Mouse (Mus musculus) forebrain, embryonic 16.5 days (tissue): ENCODE measurements at regions not wholly inside any gene's neighbourhood (a gene's known extent, or its start where the extent isn't known, plus 50 kb on each side); places are given as distances from the start of the nearest gene placed in this dataset.

Experiments
- ATAC-seq: fragments of 200-750 bp; cut with Nextera tagmentation; 2 replicates; pipeline ENCODE4 v1.8.0; 2017; ENCODE audit warnings: mild to moderate bottlenecking, moderate library complexity
- H3K27ac ChIP-seq: fragments of 300-500 bp; sonication (generic); 2 replicates; pipeline ENCODE4 v1.5.1; 2014; ENCODE audit warnings: low read length, control low read depth
- H3K27me3 ChIP-seq: fragments of 300-500 bp; sonication (generic); replicated peaks from 2 replicates; pipeline ENCODE4 v1.6.1; 2014; ENCODE audit warnings: low read length; ENCODE audit not compliant: control insufficient read depth, insufficient read depth
- H3K36me3 ChIP-seq: fragments of 300-500 bp; sonication (generic); 2 replicates; pipeline ENCODE4 v1.6.1; 2014; ENCODE audit not compliant: control insufficient read depth, insufficient read depth
- H3K4me1 ChIP-seq: fragments of 300-500 bp; sonication (generic); replicated peaks from 2 replicates; pipeline ENCODE4 v1.6.1; 2014; ENCODE audit warnings: low read length; ENCODE audit not compliant: control insufficient read depth, insufficient read depth
- H3K4me2 ChIP-seq: fragments of 300-500 bp; sonication (generic); 2 replicates; pipeline ENCODE4 v1.6.1; 2014; ENCODE audit warnings: mild to moderate bottlenecking, low read length, control low read depth
- H3K4me3 ChIP-seq: fragments of 300-500 bp; sonication (generic); replicated peaks from 2 replicates; pipeline ENCODE4 v1.5.1; 2014; ENCODE audit warnings: mild to moderate bottlenecking, low read length, control low read depth
- H3K9ac ChIP-seq: fragments of 300-500 bp; sonication (generic); replicated peaks from 2 replicates; pipeline ENCODE4 v1.6.1; 2014; ENCODE audit warnings: low read depth, low read length, control low read depth
- H3K9me3 ChIP-seq: fragments of 300-500 bp; sonication (generic); 2 replicates; pipeline ENCODE4 v1.6.1; 2016; ENCODE audit warnings: low read length; ENCODE audit not compliant: control insufficient read depth
- WGBS: fragments of 180-500 bp; shearing (Covaris S2); extraction: QIAGEN DNeasy Blood & Tissue Kit; methylation state at CpG from one replicate; pipeline ENCODE4 v1.1.7; 2014; 5-methylcytosine and 5-hydroxymethylcytosine counted together

DNA sequence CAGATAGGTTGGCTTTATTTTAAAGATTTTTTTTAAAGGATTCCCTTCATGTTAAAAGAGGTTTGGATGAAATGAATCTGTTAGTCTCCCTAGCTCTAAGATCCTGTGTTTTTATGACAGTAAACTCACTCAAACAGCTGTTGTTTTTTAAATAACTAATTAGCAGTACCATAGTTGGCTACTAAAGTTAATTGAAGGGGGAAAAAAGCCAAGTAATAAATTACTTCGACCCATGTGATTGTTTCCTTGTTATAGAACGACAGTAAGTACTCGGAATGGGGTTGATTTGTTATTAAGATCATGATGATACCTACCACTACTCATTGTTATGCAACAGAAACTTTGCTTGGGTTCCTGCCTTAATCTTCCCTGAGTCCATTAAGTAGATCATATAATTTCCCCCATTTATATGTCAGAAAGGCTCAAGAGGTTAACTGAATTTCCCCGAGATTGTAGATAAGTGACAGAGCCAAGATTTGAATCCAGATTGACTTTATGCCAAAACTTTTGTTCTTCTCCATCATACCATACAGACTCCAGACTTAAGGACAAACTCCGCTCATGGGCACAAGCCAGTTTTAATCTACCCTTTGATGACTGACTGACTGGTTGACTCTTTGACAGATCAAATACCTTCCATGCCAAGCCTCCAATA lies 160.6 kb downstream of the Gm19935 start:
- Histone ChIP-seq H3K4me3 (no peak overlapping the region), H3K9me3 (no peaks in the 10 kb centered on the region), H3K36me3 (no peaks in the 10 kb centered on the region), H3K27me3 (no peaks in the 10 kb centered on the region), H3K4me2 (peak overlapping the region; percentile 45), H3K9ac (no peak overlapping the region), H3K4me1 (peaks cover 27% of the 10 kb centered on the region), H3K27ac (peak overlapping the region; percentile 72)
- ATAC-seq: peak; percentile 18; the same call in 1 of the 2 replicates
- 16% methylated on average over 5 of the region's 5 CpGs for WGBS

DNA sequence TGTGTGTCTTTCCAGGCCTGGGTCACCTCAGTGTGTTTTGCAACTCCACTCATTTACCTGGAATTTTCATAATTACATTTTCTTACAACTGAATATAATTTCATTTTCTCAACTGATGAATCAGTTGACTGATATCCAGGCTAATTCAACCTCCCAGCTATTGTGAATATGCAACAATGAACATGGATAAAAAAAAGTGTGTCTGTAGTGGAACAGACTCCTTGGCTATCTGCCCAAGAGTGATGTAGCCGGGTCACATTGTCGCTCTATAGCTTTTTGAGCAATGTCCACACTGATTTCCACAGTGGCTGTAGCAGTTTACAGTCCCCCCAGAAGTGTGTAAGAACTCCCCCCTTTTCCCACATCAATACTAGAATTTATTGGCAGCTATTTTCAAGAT lies 162.4 kb downstream of the Gm19935 start:
- Histone ChIP-seq H3K4me1 (peaks cover 27% of the 10 kb centered on the region), H3K4me3 (no peak overlapping the region), H3K36me3 (no peaks in the 10 kb centered on the region), H3K4me2 (no peak overlapping the region), H3K9me3 (no peaks in the 10 kb centered on the region), H3K27ac (no peak overlapping the region), H3K9ac (no peak overlapping the region), H3K27me3 (no peaks in the 10 kb centered on the region)
- ATAC-seq: no peak
- WGBS: 69% methylated on average over 2 of the region's 2 CpGs

DNA sequence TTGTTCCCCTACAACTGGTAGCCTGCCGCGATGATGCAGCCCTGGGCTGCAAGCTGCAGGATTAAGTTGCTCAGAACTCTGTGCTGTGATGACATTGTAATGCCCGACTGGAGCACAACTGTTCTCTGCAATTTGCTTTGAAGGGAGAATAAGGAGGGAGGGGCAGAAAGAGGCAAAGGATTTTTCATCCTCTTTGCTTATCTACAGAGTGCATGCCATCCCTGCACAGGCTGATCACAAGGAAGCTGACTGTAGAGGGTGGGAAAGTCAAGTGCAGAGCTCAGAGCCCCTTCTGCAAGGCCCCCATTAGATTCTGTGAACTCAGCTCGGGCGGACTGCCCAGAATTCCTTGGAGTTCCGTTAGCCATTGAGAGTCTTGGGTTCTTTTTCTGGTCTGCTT lies 174.8 kb downstream of the Gm19935 start:
- WGBS: 38% methylated on average over 6 of the region's 6 CpGs
- no peaks in the 10 kb centered on the region for H3K9me3 ChIP-seq
- no peak overlapping the region for H3K9ac ChIP-seq
- ATAC-seq: no peak
- no peak overlapping the region for H3K4me3 ChIP-seq
- H3K36me3 ChIP-seq: no peaks in the 10 kb centered on the region
- H3K27me3 ChIP-seq: no peaks in the 10 kb centered on the region
- no peak overlapping the region for H3K27ac ChIP-seq
- no peak overlapping the region for H3K4me2 ChIP-seq
- no peaks in the 10 kb centered on the region for H3K4me1 ChIP-seq

DNA sequence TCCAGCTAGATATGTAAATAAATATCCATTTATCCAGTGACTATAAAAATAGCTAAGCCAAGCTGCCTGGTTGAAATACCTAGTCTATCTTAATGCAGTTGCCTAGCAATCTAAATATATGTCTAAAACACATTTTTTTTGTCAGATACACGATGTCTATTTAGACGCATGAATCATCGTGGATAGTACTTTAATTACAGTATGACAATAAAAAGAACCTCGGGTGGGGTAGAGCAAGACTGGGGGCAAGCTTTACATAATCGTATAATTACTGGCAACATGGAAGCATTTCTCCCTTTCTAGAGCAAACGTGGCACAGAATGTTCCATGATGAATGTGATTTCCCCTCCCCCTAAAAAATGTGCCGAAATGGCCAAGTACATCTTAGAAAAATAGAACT lies 180.4 kb downstream of the Gm19935 start:
- H3K27ac ChIP-seq: no peak overlapping the region
- H3K36me3 ChIP-seq: no peaks in the 10 kb centered on the region
- no peak for ATAC-seq
- no peaks in the 10 kb centered on the region for H3K27me3 ChIP-seq
- H3K9ac ChIP-seq: no peak overlapping the region
- no peak overlapping the region for H3K4me3 ChIP-seq
- 63% methylated on average over 7 of the region's 7 CpGs for whole genome bisulfite sequencing
- H3K9me3 ChIP-seq: no peaks in the 10 kb centered on the region
- H3K4me1 ChIP-seq: peaks cover 8% of the 10 kb centered on the region; the same call in 1 of the 2 replicates
- H3K4me2 ChIP-seq: no peak overlapping the region

DNA sequence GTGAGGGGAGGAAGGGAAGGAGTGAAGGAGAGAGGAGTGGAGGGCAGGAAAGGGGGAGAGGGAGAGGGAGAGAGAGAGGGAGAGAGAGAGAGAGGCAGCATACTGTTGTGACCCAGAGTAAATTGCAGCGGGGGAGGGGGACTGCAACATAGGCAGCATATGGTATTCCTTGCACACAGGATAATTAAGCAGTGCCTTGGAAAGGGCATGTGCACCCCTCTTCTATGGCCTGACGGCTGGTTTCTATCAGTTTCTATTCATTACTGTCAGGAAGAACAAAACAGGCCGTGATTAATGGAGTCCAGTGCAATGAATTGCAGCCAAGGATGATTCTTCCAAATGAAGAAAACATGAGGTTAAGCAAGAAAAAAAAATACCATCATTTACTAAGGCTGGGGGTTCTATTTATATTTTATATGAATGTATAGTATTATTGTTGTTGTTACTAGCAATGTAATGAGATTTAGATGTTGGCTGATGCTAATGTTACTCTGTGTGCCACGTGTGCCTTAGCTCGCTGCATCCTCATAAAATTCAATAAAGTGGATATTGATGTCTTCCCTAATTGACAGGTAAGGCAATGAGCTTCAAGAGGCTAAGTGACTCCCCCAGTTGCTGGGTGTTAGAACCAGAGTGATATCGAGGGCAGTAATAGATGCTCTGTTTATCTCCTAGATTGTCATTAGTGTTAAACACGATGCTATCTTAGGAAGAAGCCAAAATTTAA lies 181.3 kb downstream of the Gm19935 start:
- H3K27ac ChIP-seq: no peak overlapping the region
- H3K36me3 ChIP-seq: no peaks in the 10 kb centered on the region
- H3K27me3 ChIP-seq: no peaks in the 10 kb centered on the region
- 29% methylated on average over 7 of the region's 7 CpGs for WGBS
- peaks cover 8% of the 10 kb centered on the region; the same call in 1 of the 2 replicates for H3K4me1 ChIP-seq
- H3K9ac ChIP-seq: no peak overlapping the region
- H3K4me2 ChIP-seq: no peak overlapping the region
- H3K4me3 ChIP-seq: no peak overlapping the region
- peak; percentile 86 for ATAC-seq
- H3K9me3 ChIP-seq: no peaks in the 10 kb centered on the region

DNA sequence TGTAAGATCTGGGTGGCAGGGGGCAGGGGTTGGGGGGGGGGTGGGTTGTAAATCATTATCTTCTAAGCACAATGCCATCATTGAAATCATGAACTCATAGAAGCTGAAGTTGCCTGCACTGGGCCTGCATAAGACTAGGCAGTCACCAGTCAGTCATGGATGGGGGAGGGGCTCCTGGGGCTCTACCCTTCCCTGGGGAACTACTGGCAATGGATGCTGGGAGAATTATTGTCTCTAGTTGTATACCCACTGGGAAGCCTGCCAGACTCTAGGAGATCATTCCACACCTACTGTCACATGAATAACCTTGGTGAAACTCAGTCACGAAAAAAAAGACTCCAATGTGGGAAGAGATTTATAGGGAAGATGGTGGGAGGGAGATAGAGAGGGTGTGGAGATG lies 186.4 kb downstream of the Gm19935 start:
- no peaks in the 10 kb centered on the region for H3K36me3 ChIP-seq
- H3K4me2 ChIP-seq: no peak overlapping the region
- H3K4me1 ChIP-seq: peaks cover 4% of the 10 kb centered on the region; the same call in 1 of the 2 replicates
- H3K9ac ChIP-seq: no peak overlapping the region
- peaks cover 2% of the 10 kb centered on the region; the same call in 1 of the 2 replicates for H3K9me3 ChIP-seq
- no peak for ATAC-seq
- 45% methylated on average over 1 of the region's 1 CpGs for WGBS
- H3K4me3 ChIP-seq: no peak overlapping the region
- no peaks in the 10 kb centered on the region for H3K27me3 ChIP-seq
- H3K27ac ChIP-seq: no peak overlapping the region

DNA sequence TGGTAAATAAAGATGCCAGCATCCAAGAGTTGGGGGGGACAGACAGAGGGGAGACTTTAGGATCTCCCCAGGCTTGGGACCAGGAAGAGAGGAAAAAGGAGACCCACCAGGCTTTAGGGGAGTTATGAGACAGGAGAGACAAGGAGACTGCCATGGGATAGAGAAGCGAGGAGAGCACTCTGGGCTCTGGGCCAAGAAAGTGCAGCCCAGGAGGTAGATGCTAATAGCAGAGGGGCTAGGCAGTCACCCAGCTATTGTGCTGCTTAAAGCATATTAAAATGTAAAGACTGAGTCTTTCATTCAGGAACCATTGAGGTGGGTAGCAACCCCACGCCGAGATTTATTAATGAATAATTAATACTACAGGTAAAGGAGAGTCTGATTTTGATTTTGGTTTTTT lies 208.8 kb downstream of the Gm19935 start:
- no peaks in the 10 kb centered on the region for H3K9me3 ChIP-seq
- H3K27me3 ChIP-seq: no peaks in the 10 kb centered on the region
- H3K36me3 ChIP-seq: no peaks in the 10 kb centered on the region
- no peak overlapping the region for H3K4me3 ChIP-seq
- peaks cover 3% of the 10 kb centered on the region; the same call in 1 of the 2 replicates for H3K4me1 ChIP-seq
- ATAC-seq: peak; percentile 70
- H3K27ac ChIP-seq: no peak overlapping the region
- no peak overlapping the region for H3K9ac ChIP-seq
- H3K4me2 ChIP-seq: no peak overlapping the region
- 7% methylated on average over 3 of the region's 3 CpGs for WGBS

DNA sequence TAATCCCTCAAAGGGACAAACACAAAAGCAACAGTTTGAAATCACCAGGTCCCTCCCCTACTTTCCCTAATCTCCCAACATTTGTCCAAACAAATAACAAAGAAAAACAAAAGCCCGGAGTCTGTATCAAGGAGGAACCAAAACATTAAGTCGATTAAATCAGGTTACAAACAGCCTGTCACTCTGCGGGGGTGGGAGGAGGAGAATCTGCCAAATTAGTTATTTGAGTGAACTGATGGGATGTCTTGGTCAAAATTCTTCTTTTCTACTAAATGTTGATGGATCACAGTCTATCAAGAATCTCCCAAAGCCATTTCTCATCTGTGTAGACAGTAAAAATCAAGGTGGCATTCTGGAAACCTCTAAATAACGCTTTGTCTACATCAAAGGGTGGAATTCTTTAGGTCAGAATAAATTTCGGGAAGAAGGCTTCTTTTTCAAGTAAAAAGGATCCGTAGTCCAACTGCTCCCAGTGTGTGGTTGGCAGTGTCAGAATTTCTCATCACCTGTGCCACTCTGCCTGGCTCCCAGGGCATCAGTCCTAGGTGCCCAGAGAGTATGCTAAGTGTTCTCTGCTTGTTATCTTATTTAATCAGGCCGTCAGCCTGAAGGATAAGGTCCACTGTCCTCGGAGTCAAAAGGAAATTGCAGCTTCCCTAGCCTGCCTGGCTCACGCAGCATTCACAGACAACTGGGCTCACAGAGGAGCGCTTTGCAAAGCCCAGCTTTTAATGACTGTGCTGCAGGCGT lies 216.1 kb downstream of the Gm19935 start:
- no peaks in the 10 kb centered on the region for H3K36me3 ChIP-seq
- no peak overlapping the region for H3K27ac ChIP-seq
- no peak overlapping the region for H3K4me3 ChIP-seq
- H3K27me3 ChIP-seq: no peaks in the 10 kb centered on the region
- WGBS: 28% methylated on average over 11 of the region's 11 CpGs
- no peak for ATAC-seq
- H3K4me1 ChIP-seq: no peaks in the 10 kb centered on the region
- H3K9me3 ChIP-seq: 0 out of 2 replicates have a peak, but pooled peaks cover 3% of the 10 kb centered on the region
- H3K4me2 ChIP-seq: no peak overlapping the region
- H3K9ac ChIP-seq: no peak overlapping the region

DNA sequence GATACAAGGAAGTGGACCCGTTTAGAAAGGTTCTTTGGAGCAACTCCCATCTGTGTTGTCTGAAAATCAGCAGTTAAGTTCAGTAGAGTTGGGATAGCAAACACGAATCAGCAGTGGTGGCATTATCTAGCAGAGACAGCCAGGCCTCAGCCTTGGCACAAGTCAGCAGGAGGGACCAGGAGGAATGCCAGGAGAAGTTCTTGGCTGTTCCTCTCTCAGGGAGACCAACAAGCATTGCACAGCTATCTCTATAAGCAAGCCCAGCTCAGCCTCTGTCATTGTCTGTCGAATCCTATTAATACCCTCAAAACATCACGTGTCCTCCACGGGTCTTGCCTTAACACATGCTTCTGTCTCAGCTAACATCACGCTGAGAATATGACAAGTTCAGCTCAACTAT lies 219.8 kb downstream of the Gm19935 start:
- H3K36me3 ChIP-seq: no peaks in the 10 kb centered on the region
- H3K9me3 ChIP-seq: 0 out of 2 replicates have a peak, but pooled peaks cover 3% of the 10 kb centered on the region
- H3K4me2 ChIP-seq: no peak overlapping the region
- no peak overlapping the region for H3K27ac ChIP-seq
- ATAC-seq: no peak
- H3K27me3 ChIP-seq: no peaks in the 10 kb centered on the region
- H3K9ac ChIP-seq: no peak overlapping the region
- no peak overlapping the region for H3K4me3 ChIP-seq
- WGBS: 85% methylated on average over 6 of the region's 6 CpGs
- no peaks in the 10 kb centered on the region for H3K4me1 ChIP-seq
